Mouse (Mus musculus) left cerebral cortex, postnatal 10 days (tissue): ENCODE measurements around the gene Camk1g. TPM values are rescaled to one million over a fixed set of nuclear protein-coding genes. Genes with fewer than 3 reads are reported as not detected.

Experiments used
- DNase-seq, 2 experiments: peaks; one replicate each; pipeline ENCODE4 v3.0.0; 2021 to 2022; ENCODE audit warnings: low spot score in 2 of 2, mixed read lengths in 1 of 2; ENCODE audit errors: extremely low spot score in 1 of 2
- intact Hi-C: fragments of 180-260 bp; cut with DNase I; formaldehyde crosslinking; loops from one replicate; pipeline ENCODE4 v1.15.1; 2025
- total RNA-seq, 2 experiments: library from RNA; stranded (reverse); gene quantifications; 2 replicates each; pipeline ENCODE4 v1.2.3; 2021

Camk1g gene
- 10 to 100 TPM; 38.9 TPM for total RNA-seq

DNA sequence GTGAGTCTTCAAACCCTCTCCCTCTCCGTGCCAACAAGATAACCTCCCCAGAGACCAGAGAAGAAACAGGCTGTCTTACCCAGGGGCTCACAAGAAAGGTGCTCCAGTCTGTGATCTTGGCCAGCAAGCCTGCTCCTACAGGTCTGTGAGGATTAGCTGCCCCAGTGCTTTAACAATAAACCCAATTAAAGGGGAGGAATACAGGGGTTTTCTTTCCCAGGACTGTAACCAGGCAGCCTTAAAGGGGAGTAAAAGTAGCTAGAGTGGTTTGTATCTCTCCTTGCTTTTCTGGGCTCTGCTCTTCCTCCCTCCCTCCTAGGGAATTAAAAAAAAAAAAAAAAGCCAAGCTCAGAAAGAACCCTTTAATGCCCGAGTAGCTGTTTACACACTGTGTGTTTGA, at the start of gene Camk1g:
Gene Camk1g (minus strand): TSS at position 203 of the 400 bp plus-strand sequence.
- intact Hi-C loops: no loop called here

DNA sequence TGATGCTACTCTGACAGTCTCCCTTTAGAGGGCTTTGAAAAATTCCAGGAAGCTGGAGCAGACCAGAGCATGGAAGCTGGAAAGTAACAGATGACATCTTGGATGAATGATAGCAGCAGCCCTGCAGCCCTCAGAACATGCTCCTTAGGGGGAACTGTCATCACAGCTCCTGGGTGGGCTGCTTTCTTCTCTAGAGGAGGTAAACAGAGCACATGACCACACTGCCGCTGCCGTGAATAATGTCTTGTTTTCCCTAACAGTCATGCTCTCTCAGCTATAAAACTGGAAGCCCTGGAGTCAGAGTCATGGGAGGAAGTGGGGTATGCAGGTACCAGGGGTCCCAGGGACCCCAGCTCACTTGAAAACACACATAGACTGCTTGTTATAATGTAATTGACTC, 49.1 kb upstream of the Camk1g start:
- intact Hi-C loops: no loop called here
- DNase-seq: no peak

More for the DNA sequence above, at the start of gene Camk1g:
- DNase-seq: peak in 1 of 2 experiments; percentile 64

GRCm38 (mm10) chr1:193418656-193419055, 48.6 kb upstream of the Camk1g start:
- intact Hi-C loops: no loop called here
- no peak for DNase-seq

DNA sequence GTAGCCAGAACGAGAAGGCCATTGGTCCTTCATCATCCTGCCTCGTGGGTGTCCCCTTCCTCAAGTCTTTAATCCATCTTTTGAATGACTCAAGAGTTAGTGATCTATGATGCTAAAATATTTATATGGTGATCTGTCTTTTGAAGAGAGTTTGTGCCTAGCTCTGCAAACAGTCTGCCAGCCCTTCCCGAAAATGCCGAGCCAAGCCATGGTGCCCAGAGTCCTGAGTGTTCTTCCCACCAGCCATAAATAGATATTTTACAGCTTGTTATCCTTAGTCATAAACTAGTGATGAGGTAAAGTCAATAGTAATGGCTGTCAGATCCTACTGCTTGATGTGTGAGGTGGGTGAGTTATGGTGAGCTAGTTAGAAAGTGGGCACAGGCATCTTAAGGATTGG, 44.0 kb upstream of the Camk1g start:
- intact Hi-C loops: no loop called here
- DNase-seq: no peak

DNA sequence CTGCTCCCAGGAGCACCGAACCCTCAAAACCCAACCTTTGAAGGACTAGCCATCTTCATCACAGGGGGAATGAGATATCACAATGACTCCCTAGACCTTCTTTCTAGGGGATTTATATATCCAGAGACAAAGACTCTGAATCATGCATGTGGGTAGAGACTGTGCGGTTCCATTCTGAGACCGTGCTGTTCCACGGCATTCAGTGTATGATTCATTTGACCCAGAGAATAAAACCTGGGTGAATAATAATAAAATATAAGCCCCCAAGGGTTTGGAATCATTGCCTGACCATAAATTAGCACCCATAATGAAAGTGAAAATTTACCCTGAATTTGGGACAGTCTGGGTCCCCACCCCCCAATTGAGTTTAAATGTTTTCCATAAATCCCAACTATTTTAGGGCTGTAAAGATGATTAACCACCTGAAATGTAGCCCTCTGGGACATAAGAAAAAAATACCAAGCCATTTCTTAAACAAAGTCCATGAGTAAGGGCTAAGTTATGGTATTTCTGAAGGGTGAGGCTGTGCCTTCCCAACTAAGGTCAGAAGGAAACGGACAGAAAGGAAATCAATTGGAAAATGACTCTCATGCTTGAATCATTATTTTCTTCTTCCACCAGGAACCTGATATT, 43.4 kb upstream of the Camk1g start:
- intact Hi-C loops: no loop called here
- DNase-seq: no peak

DNA sequence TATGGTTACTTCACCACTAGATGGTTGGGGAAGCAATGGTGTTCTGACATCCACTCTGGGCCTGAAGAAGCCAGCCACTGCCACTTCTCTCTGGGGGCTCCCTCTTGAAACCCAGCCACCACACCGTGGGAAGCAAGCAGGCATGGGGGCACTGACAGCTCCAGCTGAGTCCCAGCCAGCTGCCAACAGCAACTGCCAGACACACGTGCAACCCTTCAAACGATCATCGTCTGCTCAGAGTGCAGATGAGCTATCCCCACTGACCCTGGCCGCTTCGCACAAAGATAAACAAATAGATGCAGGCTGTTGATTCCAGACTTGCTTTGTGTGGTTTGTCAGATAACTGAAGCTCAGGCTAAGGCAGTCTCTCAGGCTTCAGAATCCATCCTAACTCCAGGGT, 37.4 kb upstream of the Camk1g start:
- DNase-seq: no peak
- intact Hi-C loops: no loop called here

DNA sequence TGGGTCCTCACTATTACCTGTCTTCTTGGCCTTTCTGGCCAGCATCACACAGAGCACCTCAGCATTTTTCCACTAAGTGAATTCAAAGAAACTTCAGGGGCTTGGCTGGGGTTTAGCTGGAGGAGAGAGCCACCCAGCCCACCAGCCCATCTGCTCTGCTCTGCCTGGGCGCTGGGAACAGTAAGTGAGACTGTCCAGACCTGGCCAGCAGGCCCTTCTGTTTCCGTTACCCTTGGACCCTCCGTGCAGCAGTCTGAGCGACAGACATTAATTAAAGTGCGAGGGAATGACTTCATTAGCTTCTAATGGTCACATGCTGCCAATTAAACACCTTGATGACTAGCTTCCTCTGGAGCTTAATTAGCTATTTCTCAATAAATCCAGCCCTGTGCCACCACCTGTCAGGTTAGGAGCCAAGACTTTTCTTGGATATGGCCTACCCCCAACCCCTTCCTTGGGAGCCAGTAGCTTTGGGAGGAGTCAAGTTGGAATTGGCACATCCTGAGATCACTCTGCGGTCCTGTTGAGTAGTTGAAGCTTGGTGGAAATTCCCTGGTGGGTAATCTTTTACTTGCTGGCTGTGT, 36.1 kb upstream of the Camk1g start:
- DNase-seq: no peak
- intact Hi-C loops: no loop called here

GRCm38 (mm10) chr1:193401695-193402094, 31.6 kb upstream of the Camk1g start:
- no peak for DNase-seq
- intact Hi-C loops: no loop called here

GRCm38 (mm10) chr1:193400348-193400747, 30.2 kb upstream of the Camk1g start:
- intact Hi-C loops: no loop called here
- DNase-seq: no peak

- DNase-seq: no peak
- intact Hi-C loops: no loop called here
Observed at GRCm38 (mm10) chr1:193398728-193399437, 28.8 kb upstream of the Camk1g start.

GRCm38 (mm10) chr1:193397109-193397508, 27.0 kb upstream of the Camk1g start:
- DNase-seq: no peak

DNA sequence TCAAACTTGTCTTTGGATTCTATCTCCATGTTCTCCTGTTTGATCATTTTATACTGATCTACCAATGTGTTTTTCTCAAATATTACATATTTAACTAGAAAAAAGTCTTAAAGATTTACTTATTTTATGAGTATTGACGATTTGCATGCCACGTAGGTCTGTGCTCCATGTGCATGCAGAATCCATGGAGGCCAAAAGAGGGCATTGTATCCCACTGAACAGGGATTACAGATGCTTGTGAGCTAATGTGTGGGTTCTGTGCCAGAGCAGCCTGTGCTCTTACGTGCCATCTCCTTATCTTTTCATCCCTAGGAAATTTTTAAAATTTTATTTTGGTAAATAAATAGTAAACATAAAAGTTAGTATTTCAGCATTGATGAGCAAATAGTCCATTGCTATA, 22.2 kb upstream of the Camk1g start:
- intact Hi-C loops: no loop called here
- DNase-seq: no peak

More at GRCm38 (mm10) chr1:193397109-193397508, 27.0 kb upstream of the Camk1g start:
- intact Hi-C loops: no loop called here

DNA sequence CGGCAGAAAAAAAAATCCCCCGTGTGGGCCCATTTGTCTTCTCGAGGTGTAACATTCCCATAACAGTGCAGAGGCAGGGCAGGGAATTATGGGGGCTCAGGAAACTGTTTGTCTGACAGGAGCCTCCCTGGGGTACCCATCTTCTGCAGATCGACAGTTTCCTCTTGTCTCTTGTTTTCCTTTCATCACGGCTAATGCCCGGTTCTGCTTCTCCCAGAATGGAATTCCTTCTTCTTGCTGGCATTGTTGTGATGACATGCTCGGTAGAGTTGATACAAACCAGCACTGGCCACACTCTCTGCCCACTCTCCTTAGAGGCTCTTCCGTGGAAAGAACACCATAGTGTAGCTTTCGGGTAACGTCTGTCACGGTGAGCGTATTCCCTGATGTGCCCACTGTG, 19.9 kb upstream of the Camk1g start:
- no peak for DNase-seq
- intact Hi-C loops: no loop called here

- DNase-seq: no peak
- intact Hi-C loops: loop anchor here (10.0 kb wide), 1 partner anchor 195 kb away; no protein-coding TSS in a partner anchor
Observed at GRCm38 (mm10) chr1:193389505-193389904, 19.4 kb upstream of the Camk1g start.

GRCm38 (mm10) chr1:193387241-193387640, 17.1 kb upstream of the Camk1g start:
- DNase-seq: no peak
- intact Hi-C loops: loop anchor here (10.0 kb wide), 1 partner anchor 198 kb away; no protein-coding TSS in a partner anchor

- DNase-seq: peak; percentile 78 to 87
- intact Hi-C loops: loop anchor here (10.0 kb wide), 1 partner anchor 199 kb away; no protein-coding TSS in a partner anchor
Observed at GRCm38 (mm10) chr1:193386136-193386535, 16.0 kb upstream of the Camk1g start.

DNA sequence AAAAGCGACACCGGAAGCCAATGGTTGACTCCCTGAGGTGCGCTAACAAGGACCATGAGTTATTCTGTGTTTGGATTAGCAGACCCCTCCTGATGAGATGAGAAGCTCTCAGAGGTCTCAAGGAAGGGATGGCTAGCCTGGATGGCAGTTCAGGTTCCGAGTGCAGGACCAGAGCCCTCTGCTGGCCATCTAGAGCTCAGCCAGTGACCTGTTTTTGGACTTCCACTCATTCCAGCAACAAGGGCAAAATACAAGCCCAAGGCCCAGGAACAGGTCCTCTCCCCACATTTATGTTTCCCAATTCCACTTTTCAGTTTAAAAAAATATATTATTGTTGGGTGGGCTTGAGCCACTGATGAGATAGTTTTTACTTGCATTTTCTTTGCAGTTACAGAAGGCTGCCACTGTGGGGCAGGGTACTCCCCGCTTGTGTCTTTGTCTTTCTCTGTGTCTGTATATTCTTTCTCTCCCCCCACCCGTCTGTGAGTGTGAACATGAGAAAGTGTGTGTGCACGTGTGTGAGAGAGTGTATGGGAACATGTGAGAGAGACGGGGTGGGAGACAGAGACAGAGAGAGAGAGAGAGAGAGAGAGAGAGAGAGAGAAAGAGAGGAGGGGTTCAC, 12.9 kb upstream of the Camk1g start:
- intact Hi-C loops: loop anchor here (5.0 to 10.0 kb wide), 2 partner anchors 176 to 202 kb away; partner anchors contain the start of gene Lamb3
- peak in 1 of 2 experiments; percentile 55 for DNase-seq

DNA sequence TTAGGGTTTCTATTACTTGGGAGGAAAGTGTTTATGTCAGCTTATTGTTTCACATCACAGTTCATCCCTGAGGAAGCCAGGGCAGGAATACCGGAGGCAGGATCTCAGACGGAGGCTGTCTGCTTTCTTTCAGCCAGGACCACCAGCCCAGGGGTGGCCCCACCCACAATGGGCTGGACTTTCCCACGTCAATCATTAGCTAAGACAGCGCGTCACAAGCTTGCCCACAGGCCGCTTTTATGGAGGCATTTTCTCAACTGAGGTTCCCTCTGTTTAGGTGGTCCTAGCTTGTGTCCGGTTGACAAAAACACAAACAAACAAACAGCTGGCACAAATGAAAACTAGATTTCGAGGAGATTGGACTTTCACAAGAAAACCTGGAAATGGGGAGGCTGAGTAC, 12.3 kb upstream of the Camk1g start:
- peak in 1 of 2 experiments; percentile 62 for DNase-seq
- intact Hi-C loops: loop anchor here (5.0 to 10.0 kb wide), 2 partner anchors 175 to 202 kb away; partner anchors contain the start of gene Lamb3
